Mouse (Mus musculus) kidney, adult 2 months (tissue): ENCODE results near the gene Mrln.

ENCODE experiments used
- CTCF ChIP-seq: fragments of 200-500 bp; conservative IDR thresholded peaks from 2 replicates; pipeline ENCODE4 v1.5.1; 2011; ENCODE audit warnings: low read depth, mild to moderate bottlenecking, control low read depth, low read length, moderate library complexity, mixed read lengths; ENCODE audit not compliant: insufficient read depth, insufficient read length
- POLR2A ChIP-seq: fragments of 200-500 bp; IDR thresholded peaks from one replicate; pipeline ENCODE4 v1.6.1; 2011; ENCODE audit warnings: low read depth, low read length, control low read depth

- TF ChIP-seq POLR2A: no peak
- TF ChIP-seq CTCF: no peak
Observed at GRCm38 (mm10) chr10:70194283-70194682, 10.2 kb upstream of the Mrln start.
